Mouse (Mus musculus) lung, embryonic 16.5 days (tissue): Measurements from ENCODE around the gene Syt1. TPM values are rescaled to one million over a fixed set of nuclear protein-coding genes. Genes with fewer than 3 reads are reported as not detected.

Source experiments
- ATAC-seq: fragments of 200-750 bp; cut with Nextera tagmentation; 2 replicates; pipeline ENCODE4 v1.8.0; 2017; ENCODE audit warnings: low read depth, mild to moderate bottlenecking, moderate library complexity
- H3K27ac ChIP-seq: fragments of 300-500 bp; sonication (generic); 2 replicates; pipeline ENCODE4 v1.5.1; 2014; ENCODE audit warnings: mild to moderate bottlenecking, control low read depth, low read length
- H3K27me3 ChIP-seq: fragments of 300-500 bp; sonication (generic); 2 replicates; pipeline ENCODE4 v1.6.1; 2014; ENCODE audit warnings: low read depth, low read length, mixed read lengths; ENCODE audit not compliant: control insufficient read depth, insufficient read depth
- H3K36me3 ChIP-seq: fragments of 300-500 bp; sonication (generic); 2 replicates; pipeline ENCODE4 v1.6.1; 2014; ENCODE audit warnings: low read length; ENCODE audit not compliant: control insufficient read depth, insufficient read depth
- H3K4me1 ChIP-seq: fragments of 300-500 bp; sonication (generic); replicated peaks from 2 replicates; pipeline ENCODE4 v1.6.1; 2014; ENCODE audit warnings: low read length, mixed read lengths; ENCODE audit not compliant: control insufficient read depth, insufficient read depth
- H3K4me2 ChIP-seq: fragments of 300-500 bp; sonication (generic); 2 replicates; pipeline ENCODE4 v1.6.1; 2014; ENCODE audit warnings: low read depth, low read length, control low read depth
- H3K4me3 ChIP-seq: fragments of 300-500 bp; sonication (generic); 2 replicates; pipeline ENCODE4 v1.5.1; 2014; ENCODE audit warnings: mild to moderate bottlenecking, low read length, control low read depth
- H3K9ac ChIP-seq: fragments of 300-500 bp; sonication (generic); 2 replicates; pipeline ENCODE4 v1.6.1; 2014; ENCODE audit warnings: low read length, control low read depth
- H3K9me3 ChIP-seq: fragments of 300-500 bp; sonication (generic); 2 replicates; pipeline ENCODE4 v1.6.1; 2016; ENCODE audit warnings: low read length; ENCODE audit not compliant: control insufficient read depth
- WGBS: fragments of 180-500 bp; shearing (Covaris S2); extraction: QIAGEN DNeasy Blood & Tissue Kit; methylation state at CpG from one replicate; pipeline ENCODE4 v1.1.7; 2014; 5-methylcytosine and 5-hydroxymethylcytosine counted together
- polyA plus RNA-seq: library from polyadenylated mRNA; unstranded; fragments of >200 nt; fragmentation: Nextera tagmentation; extraction: Ambion mirVana; gene quantifications from 2 replicates; pipeline ENCODE4 v1.2.1, GENCODE M21; 2015

Gene Syt1
- polyA plus RNA-seq, 1 experiment from 2014 or later: 0.83 TPM

DNA sequence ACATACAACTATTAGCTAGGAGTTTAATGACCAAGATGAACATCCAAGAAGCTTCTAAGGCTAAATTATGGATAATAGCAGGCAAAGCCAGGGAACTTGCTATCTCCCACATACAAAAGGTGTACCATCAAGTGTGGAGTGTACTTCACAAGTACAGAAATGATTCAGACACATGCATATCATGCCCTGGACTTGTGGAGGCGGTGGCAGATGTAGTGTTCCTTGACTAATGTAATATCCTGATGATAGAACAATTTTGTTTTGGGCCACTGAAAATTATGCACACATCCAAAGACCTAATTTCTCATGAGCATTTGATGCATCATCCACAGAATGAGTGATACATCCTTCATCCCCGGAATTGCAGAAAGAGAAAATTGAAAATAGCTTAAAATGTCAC, 267.0 kb downstream of the Syt1 start:
- no peak for ATAC-seq
- H3K9me3 ChIP-seq: no peaks in the 10 kb centered on the region
- H3K27ac ChIP-seq: no peak overlapping the region
- H3K9ac ChIP-seq: no peak overlapping the region
- H3K4me2 ChIP-seq: no peak overlapping the region
- H3K27me3 ChIP-seq: no peaks in the 10 kb centered on the region
- no peaks in the 10 kb centered on the region for H3K36me3 ChIP-seq
- H3K4me3 ChIP-seq: no peak overlapping the region
- 80% methylated on average over 2 of the region's 2 CpGs for WGBS
- H3K4me1 ChIP-seq: no peaks in the 10 kb centered on the region

DNA sequence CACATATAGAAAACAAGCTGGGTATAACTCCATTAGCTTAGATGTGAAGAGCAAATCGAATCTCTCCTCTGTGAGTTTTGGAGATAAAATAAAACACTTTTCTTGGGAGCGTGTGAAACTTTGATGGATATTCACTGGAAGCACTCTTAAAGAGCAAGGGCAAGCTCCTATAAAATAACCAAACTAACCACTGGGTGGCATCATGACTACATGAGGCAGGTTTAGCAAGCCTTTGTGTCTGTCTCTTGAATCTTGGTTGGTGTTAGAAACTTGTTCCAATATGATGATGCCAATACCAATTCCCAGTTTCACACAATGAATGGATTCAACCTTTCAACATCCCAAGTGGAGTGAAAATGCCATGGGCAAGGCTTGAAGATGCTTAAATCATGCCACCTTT, 276.8 kb downstream of the Syt1 start:
- no peak for ATAC-seq
- peaks cover 4% of the 10 kb centered on the region; the same call in 1 of the 2 replicates for H3K9me3 ChIP-seq
- 51% methylated on average over 2 of the region's 2 CpGs for WGBS

DNA sequence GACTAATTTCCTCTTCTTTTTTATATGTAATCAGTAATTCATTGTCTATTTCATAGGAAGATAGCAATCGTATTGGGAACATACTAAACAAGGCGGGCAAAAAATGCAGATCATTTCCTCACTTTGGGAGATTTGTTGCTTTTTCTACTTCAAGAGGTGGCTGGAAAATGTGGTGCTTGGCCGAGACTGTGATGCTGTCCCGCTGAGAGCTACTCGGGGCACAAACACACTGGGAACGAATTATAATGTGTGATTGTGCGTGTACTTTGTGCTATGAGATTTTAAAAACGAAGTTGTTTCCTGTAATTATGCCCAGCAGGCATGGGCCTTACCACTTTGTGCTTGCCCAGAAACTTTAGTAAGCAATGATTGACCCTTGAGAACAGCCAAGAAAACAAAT, 281.8 kb downstream of the Syt1 start:
- Histone ChIP-seq H3K4me3 (no peak overlapping the region), H3K36me3 (no peaks in the 10 kb centered on the region), H3K4me1 (no peaks in the 10 kb centered on the region), H3K27ac (no peak overlapping the region), H3K27me3 (no peaks in the 10 kb centered on the region), H3K4me2 (no peak overlapping the region), H3K9ac (no peak overlapping the region), H3K9me3 (peaks cover 4% of the 10 kb centered on the region; the same call in 1 of the 2 replicates)
- WGBS: 71% methylated on average over 8 of the region's 8 CpGs
- no peak for ATAC-seq

More for the DNA sequence above, 276.8 kb downstream of the Syt1 start:
- no peak overlapping the region for H3K4me3 ChIP-seq
- no peaks in the 10 kb centered on the region for H3K27me3 ChIP-seq
- no peak overlapping the region for H3K4me2 ChIP-seq
- no peaks in the 10 kb centered on the region for H3K36me3 ChIP-seq
- no peak overlapping the region for H3K9ac ChIP-seq
- no peak overlapping the region for H3K27ac ChIP-seq
- H3K4me1 ChIP-seq: no peaks in the 10 kb centered on the region

GRCm38 (mm10) chr10:108726391-108726790, 284.4 kb downstream of the Syt1 start:
- H3K9ac ChIP-seq: no peak overlapping the region
- H3K4me3 ChIP-seq: no peak overlapping the region
- no peak for ATAC-seq
- no peaks in the 10 kb centered on the region for H3K4me1 ChIP-seq
- H3K27me3 ChIP-seq: no peaks in the 10 kb centered on the region
- no peak overlapping the region for H3K4me2 ChIP-seq
- WGBS: 78% methylated on average over 4 of the region's 4 CpGs
- H3K36me3 ChIP-seq: no peaks in the 10 kb centered on the region
- H3K27ac ChIP-seq: no peak overlapping the region
- H3K9me3 ChIP-seq: no peaks in the 10 kb centered on the region

DNA sequence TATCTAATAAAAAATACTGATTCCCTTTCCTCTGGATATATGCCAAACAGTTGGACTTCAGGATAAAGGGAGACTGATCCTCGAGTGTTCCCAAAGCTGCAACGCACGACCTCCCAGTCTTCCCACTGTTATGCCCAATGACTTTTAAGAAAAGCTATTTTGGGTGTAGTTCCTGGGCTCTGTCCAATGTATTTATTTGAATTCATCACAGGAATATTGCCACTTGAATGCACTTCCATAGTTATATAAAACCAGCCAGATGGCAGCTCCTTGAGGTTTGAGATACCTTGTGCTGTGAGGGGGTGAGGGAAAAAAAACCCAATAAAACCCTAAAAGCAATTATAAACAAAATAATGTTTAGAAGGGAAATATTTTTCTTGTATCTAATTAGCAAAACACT, 285.9 kb downstream of the Syt1 start:
- no peaks in the 10 kb centered on the region for H3K4me1 ChIP-seq
- no peak overlapping the region for H3K4me2 ChIP-seq
- no peaks in the 10 kb centered on the region for H3K36me3 ChIP-seq
- H3K4me3 ChIP-seq: no peak overlapping the region
- no peak overlapping the region for H3K27ac ChIP-seq
- no peak overlapping the region for H3K9ac ChIP-seq
- H3K27me3 ChIP-seq: no peaks in the 10 kb centered on the region
- H3K9me3 ChIP-seq: no peaks in the 10 kb centered on the region
- 72% methylated on average over 3 of the region's 3 CpGs for WGBS
- no peak for ATAC-seq

GRCm38 (mm10) chr10:108710514-108710913, 300.3 kb downstream of the Syt1 start:
- no peak overlapping the region for H3K4me3 ChIP-seq
- no peaks in the 10 kb centered on the region for H3K27me3 ChIP-seq
- H3K9ac ChIP-seq: no peak overlapping the region
- no peaks in the 10 kb centered on the region for H3K9me3 ChIP-seq
- no peak for ATAC-seq
- no peak overlapping the region for H3K4me2 ChIP-seq
- H3K4me1 ChIP-seq: no peaks in the 10 kb centered on the region
- no peaks in the 10 kb centered on the region for H3K36me3 ChIP-seq
- 54% methylated on average over 5 of the region's 5 CpGs for WGBS
- no peak overlapping the region for H3K27ac ChIP-seq

DNA sequence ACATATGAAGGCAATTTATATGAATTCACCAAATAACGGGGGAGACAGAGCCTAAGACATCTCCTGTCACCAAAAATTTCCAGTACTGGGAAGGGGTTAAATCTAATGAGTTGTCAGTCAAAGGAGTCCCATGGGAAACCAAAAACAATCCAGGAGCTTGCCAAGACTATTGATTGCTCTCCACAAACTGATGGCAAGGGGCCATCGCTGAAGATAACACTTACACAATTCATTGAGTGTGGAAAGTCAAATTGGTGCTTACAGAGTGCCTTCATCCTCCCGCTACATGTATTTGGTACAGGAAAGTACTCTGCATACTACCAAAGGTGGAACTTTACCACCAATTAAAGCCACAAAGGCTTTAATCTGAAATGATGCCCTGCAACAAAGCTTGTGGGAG, 305.1 kb downstream of the Syt1 start:
- no peaks in the 10 kb centered on the region for H3K27me3 ChIP-seq
- no peaks in the 10 kb centered on the region for H3K36me3 ChIP-seq
- 86% methylated on average over 3 of the region's 3 CpGs for WGBS
- no peaks in the 10 kb centered on the region for H3K4me1 ChIP-seq
- no peaks in the 10 kb centered on the region for H3K9me3 ChIP-seq
- no peak overlapping the region for H3K4me3 ChIP-seq
- H3K27ac ChIP-seq: no peak overlapping the region
- no peak for ATAC-seq
- H3K4me2 ChIP-seq: no peak overlapping the region
- no peak overlapping the region for H3K9ac ChIP-seq

DNA sequence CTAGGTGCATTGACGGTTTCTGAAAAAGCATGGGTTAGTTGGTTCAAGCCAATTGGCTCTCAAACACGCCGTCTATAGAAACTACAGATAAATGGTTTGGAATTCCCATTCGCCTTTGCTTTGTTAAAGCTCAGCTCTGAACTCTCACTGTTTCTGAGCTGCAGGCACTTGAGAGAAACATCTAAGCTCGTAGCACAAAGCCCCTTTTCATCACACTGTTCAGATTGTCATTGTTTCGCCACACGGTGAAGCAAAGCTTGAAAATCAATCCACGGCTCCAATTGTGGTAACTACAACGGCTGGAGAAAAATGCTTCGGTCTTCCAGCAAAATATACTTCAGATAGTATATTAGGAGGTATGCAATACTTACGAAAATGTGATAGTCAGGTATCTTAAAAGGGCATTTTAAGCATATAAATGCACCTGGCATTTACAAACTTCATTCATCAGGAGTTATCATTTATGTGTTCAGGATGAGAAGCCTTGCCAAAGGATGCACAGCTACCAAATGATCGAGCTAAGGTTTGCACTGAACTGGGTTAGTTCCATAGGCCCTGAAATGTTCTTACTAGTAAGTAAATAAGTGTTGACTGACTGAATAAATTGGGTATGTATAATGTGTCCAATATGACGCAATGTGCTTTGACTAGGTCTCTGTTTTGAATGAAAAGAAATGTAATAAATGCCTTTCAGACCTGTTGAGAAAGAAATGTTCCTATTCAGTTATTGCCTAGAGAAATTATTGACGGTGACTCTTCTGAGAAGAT, 309.2 kb downstream of the Syt1 start:
- no peaks in the 10 kb centered on the region for H3K9me3 ChIP-seq
- no peak overlapping the region for H3K4me3 ChIP-seq
- no peak for ATAC-seq
- WGBS: 67% methylated on average over 14 of the region's 14 CpGs
- no peak overlapping the region for H3K9ac ChIP-seq
- H3K27ac ChIP-seq: no peak overlapping the region
- no peaks in the 10 kb centered on the region for H3K36me3 ChIP-seq
- no peaks in the 10 kb centered on the region for H3K4me1 ChIP-seq
- no peaks in the 10 kb centered on the region for H3K27me3 ChIP-seq
- H3K4me2 ChIP-seq: no peak overlapping the region

- no peak within 1 kb of the TSS for H3K4me2 ChIP-seq
- no peaks in the 10 kb centered on the region for H3K27me3 ChIP-seq
- no peak within 1 kb of the TSS for H3K4me3 ChIP-seq
- 91% methylated on average over 9 of the region's 9 CpGs for WGBS
- no peak within 1 kb of the TSS for H3K27ac ChIP-seq
- H3K36me3 ChIP-seq: no peaks in the 10 kb centered on the region
- H3K9me3 ChIP-seq: no peaks in the 10 kb centered on the region
- H3K4me1 ChIP-seq: no peaks in the 10 kb centered on the region
- ATAC-seq: no peak
- no peak within 1 kb of the TSS for H3K9ac ChIP-seq
These were observed 310.8 kb downstream of the Syt1 start, which contains the start of gene Gm5136 for GRCm38 (mm10) chr10:108699946-108700345. TSS of gene Gm5136 (minus strand) at chr10:108700160.
